Mouse (Mus musculus) urinary bladder, adult 2 months (tissue): ENCODE results near the gene Camk1g. TPM values are rescaled to one million over a fixed set of nuclear protein-coding genes. Genes with fewer than 3 reads are reported as not detected.

ENCODE experiments used
- DNase-seq: peaks from one replicate; pipeline ENCODE4 v3.0.0; 2022; ENCODE audit warnings: low spot score
- polyA plus RNA-seq: library from polyadenylated mRNA; depleted of rRNA; stranded (reverse); fragments of >200 nt; gene quantifications from 2 replicates; pipeline ENCODE4 v1.2.3, GENCODE M21; 2012

Camk1g gene
- polyA plus RNA-seq, 1 experiment: 0.48 TPM

- DNase-seq: no peak
Observed at GRCm38 (mm10) chr1:193376478-193377134, 6.5 kb upstream of the Camk1g start.

GRCm38 (mm10) chr1:193373906-193374413, 3.9 kb upstream of the Camk1g start:
- no peak for DNase-seq

- DNase-seq: no peak
Observed at GRCm38 (mm10) chr1:193369091-193369490, 1.0 kb downstream of the Camk1g start.

GRCm38 (mm10) chr1:193368055-193368454, 2.0 kb downstream of the Camk1g start:
- no peak for DNase-seq

GRCm38 (mm10) chr1:193363801-193364231, 6.3 kb downstream of the Camk1g start:
- no peak for DNase-seq

GRCm38 (mm10) chr1:193362078-193362477, 8.0 kb downstream of the Camk1g start:
- DNase-seq: no peak

GRCm38 (mm10) chr1:193361181-193361580, 8.9 kb downstream of the Camk1g start:
- no peak for DNase-seq

GRCm38 (mm10) chr1:193359199-193359598, 10.9 kb downstream of the Camk1g start:
- no peak for DNase-seq

GRCm38 (mm10) chr1:193351583-193351982, 18.5 kb downstream of the Camk1g start:
- no peak for DNase-seq

- no peak for DNase-seq
Observed at GRCm38 (mm10) chr1:193350546-193350801, 19.6 kb downstream of the Camk1g start.

- DNase-seq: no peak
Observed at GRCm38 (mm10) chr1:193349702-193350545, 20.2 kb downstream of the Camk1g start.

- no peak for DNase-seq
Observed at GRCm38 (mm10) chr1:193348261-193348962, 21.7 kb downstream of the Camk1g start.

- DNase-seq: no peak
Observed at GRCm38 (mm10) chr1:193346908-193347307, 23.2 kb downstream of the Camk1g start.

- no peak for DNase-seq
Observed at GRCm38 (mm10) chr1:193344976-193345375, 25.1 kb downstream of the Camk1g start.

- DNase-seq: no peak
Observed at GRCm38 (mm10) chr1:193343853-193344252, 26.2 kb downstream of the Camk1g start.

GRCm38 (mm10) chr1:193342198-193342946, 27.7 kb downstream of the Camk1g start:
- no peak for DNase-seq

- no peak for DNase-seq
Observed at GRCm38 (mm10) chr1:193338363-193338995, 31.6 kb downstream of the Camk1g start.

GRCm38 (mm10) chr1:193337787-193338310, 32.2 kb downstream of the Camk1g start:
- DNase-seq: no peak

- DNase-seq: no peak
Observed at GRCm38 (mm10) chr1:193337018-193337321, 33.1 kb downstream of the Camk1g start.

- DNase-seq: no peak
Observed at GRCm38 (mm10) chr1:193336122-193337017, 33.7 kb downstream of the Camk1g start.
